Mouse (Mus musculus) embryonic facial prominence, embryonic 11.5 days (tissue): Measurements from ENCODE around the gene Lix1l. TPM values are rescaled to one million over a fixed set of nuclear protein-coding genes. Genes with fewer than 3 reads are reported as not detected.

Experiments used
- ATAC-seq: fragments of 200-750 bp; cut with Nextera tagmentation; replicated peaks from 2 replicates; pipeline ENCODE4 v1.8.0; 2017; ENCODE audit warnings: low read depth; ENCODE audit not compliant: insufficient number of reproducible peaks, low FRiP score, low TSS enrichment
- DNase-seq: peaks from one replicate; pipeline ENCODE4 v3.0.0-alpha.2; 2015; ENCODE audit warnings: low spot score
- H3K27ac ChIP-seq: fragments of 300-500 bp; sonication (generic); replicated peaks from 2 replicates; pipeline ENCODE4 v1.5.1; 2014; ENCODE audit warnings: mild to moderate bottlenecking, low read depth, low read length, control low read depth
- H3K27me3 ChIP-seq: fragments of 300-500 bp; sonication (generic); 2 replicates; pipeline ENCODE4 v1.6.1; 2014; ENCODE audit warnings: mild to moderate bottlenecking, low read length, moderate library complexity, mixed read lengths; ENCODE audit not compliant: control insufficient read depth, insufficient read depth
- H3K36me3 ChIP-seq: fragments of 300-500 bp; sonication (generic); replicated peaks from 2 replicates; pipeline ENCODE4 v1.6.1; 2014; ENCODE audit warnings: low read depth, mild to moderate bottlenecking, low read length, moderate library complexity, mixed read lengths; ENCODE audit not compliant: control insufficient read depth, insufficient read depth
- H3K4me1 ChIP-seq: fragments of 300-500 bp; sonication (generic); 2 replicates; pipeline ENCODE4 v1.6.1; 2014; ENCODE audit warnings: low read length, mixed read lengths; ENCODE audit not compliant: control insufficient read depth, insufficient read depth
- H3K4me2 ChIP-seq: fragments of 300-500 bp; sonication (generic); 2 replicates; pipeline ENCODE4 v1.6.1; 2014; ENCODE audit warnings: low read depth, mild to moderate bottlenecking, control low read depth, low read length, moderate library complexity
- H3K4me3 ChIP-seq: fragments of 300-500 bp; sonication (generic); 2 replicates; pipeline ENCODE4 v1.5.1; 2014; ENCODE audit warnings: low read depth, low read length, control low read depth
- H3K9ac ChIP-seq: fragments of 300-500 bp; sonication (generic); replicated peaks from 2 replicates; pipeline ENCODE4 v1.6.1; 2014; ENCODE audit warnings: mild to moderate bottlenecking, control low read depth, low read length
- H3K9me3 ChIP-seq: fragments of 300-500 bp; sonication (generic); replicated peaks from 2 replicates; pipeline ENCODE4 v1.6.1; 2016; ENCODE audit warnings: mild to moderate bottlenecking, low read length, inconsistent platforms, mixed read lengths; ENCODE audit not compliant: control insufficient read depth
- WGBS: fragments of 180-500 bp; shearing (Covaris S2); extraction: QIAGEN DNeasy Blood & Tissue Kit; methylation state at CpG from one replicate; pipeline ENCODE4 v1.1.7; 2014; 5-methylcytosine and 5-hydroxymethylcytosine counted together
- polyA plus RNA-seq: library from polyadenylated mRNA; unstranded; fragments of >200 nt; fragmentation: Nextera tagmentation; extraction: Ambion mirVana; gene quantifications from 2 replicates; pipeline ENCODE4 v1.2.1, GENCODE M21; 2014

Gene Lix1l
- polyA plus RNA-seq = 6.5 and 7.0 TPM in 2 replicates

DNA sequence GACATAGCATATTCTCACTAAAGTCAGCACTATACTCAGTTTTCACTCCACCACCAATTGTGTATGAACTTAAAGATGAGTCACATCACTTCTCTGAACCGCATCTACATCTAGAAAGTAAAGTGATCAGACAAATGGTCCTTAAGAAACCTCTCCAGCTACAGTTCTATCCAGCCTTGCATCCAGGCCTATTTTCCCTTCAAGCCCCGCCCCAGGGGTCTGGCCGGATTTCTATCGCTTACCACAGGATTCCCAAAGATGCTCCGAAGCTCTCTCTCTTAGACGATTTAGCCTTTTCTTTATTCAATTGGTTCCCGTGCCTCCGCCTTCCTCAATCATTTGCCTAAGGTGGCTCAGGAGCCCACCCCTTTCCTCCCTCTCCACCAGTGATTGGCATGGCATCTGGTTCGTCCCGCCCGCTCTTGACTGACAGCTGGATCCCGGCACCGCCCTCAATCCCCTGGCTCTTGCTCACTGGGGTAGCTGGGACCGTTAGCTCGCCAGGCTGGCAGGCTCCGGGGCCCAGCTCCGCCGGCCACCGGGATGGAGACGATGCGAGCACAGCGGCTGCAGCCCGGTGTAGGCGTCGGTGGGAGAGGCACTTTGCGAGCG is at the start of gene Lix1l:
Lix1l (plus strand) TSS at position 511 of the 612 bp plus-strand sequence.
- H3K4me2 ChIP-seq = peak within 1 kb of the TSS; percentile 60
- peaks cover 9% of the 10 kb centered on the region; the same call in 1 of the 2 replicates for H3K27me3 ChIP-seq
- ATAC-seq = peak; percentile 95
- H3K36me3 ChIP-seq = no peaks in the 10 kb centered on the region
- H3K27ac ChIP-seq = peak within 1 kb of the TSS; percentile 74
- H3K9me3 ChIP-seq = no peaks in the 10 kb centered on the region
- H3K4me3 ChIP-seq = peak within 1 kb of the TSS; percentile 63
- peak; percentile 98 for DNase-seq
- peak within 1 kb of the TSS; percentile 73 for H3K9ac ChIP-seq
- H3K4me1 ChIP-seq = peaks cover 6% of the 10 kb centered on the region
- under 1% methylated on average over 27 of the region's 27 CpGs for WGBS

DNA sequence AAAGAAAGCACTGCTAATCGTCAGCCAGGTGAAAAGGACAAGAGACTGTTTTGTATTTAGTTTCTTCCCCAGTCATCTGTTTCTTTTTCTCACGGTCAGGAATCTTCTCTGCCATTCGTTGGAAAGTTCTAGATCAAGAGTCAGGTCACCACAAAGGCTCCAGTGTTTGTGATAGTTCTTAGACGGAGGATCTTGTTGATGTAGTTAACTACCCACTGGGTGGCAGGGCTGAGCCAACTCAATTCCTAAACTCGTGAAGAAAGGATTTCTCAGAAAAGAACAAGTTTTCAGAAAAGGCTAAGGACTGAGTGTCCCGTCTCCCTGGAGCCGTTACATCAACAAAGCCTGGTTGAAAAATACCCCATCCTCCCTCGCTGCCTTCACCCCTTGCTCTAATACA is 49.7 kb upstream of the Lix1l start:
- H3K27me3 ChIP-seq = no peaks in the 10 kb centered on the region
- 15% methylated on average over 8 of the region's 8 CpGs for WGBS
- H3K36me3 ChIP-seq = no peaks in the 10 kb centered on the region
- H3K9ac ChIP-seq = 0 out of 2 replicates have a peak overlapping the region, but pooled peaks have one; percentile 18
- no peak overlapping the region for H3K4me3 ChIP-seq
- ATAC-seq (no peak), DNase-seq (peak; percentile 71)
- H3K4me2 ChIP-seq = no peak overlapping the region
- H3K9me3 ChIP-seq = no peaks in the 10 kb centered on the region
- H3K27ac ChIP-seq = no peak overlapping the region
- H3K4me1 ChIP-seq = no peaks in the 10 kb centered on the region

DNA sequence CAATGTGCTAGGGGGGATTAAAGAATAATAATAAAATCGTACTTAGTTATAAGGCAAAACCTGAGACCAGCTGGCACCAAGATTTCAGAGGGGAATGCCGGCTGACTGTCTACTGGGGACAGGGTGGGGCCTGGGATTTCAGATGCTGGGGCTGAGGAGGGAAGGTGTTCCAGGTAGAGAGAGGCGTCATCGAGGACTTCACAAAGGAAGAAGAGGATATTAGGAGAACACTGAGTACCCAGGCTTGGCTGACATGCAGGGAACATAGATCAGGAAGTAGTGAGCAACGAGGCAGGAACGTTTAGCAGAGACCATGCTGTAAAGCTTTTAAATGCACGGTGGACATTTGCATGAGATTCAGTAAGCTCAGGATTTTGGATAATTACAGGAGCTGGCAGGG is 49.1 kb upstream of the Lix1l start:
- Histone ChIP-seq H3K9me3 (no peaks in the 10 kb centered on the region), H3K36me3 (no peaks in the 10 kb centered on the region), H3K4me2 (no peak overlapping the region), H3K4me1 (peaks cover under 1% of the 10 kb centered on the region), H3K27ac (no peak overlapping the region), H3K4me3 (no peak overlapping the region), H3K9ac (no peak overlapping the region), H3K27me3 (no peaks in the 10 kb centered on the region)
- ATAC-seq = no peak
- 70% methylated on average over 7 of the region's 7 CpGs for WGBS
- no peak for DNase-seq

- no peak overlapping the region for H3K9ac ChIP-seq
- H3K4me3 ChIP-seq = no peak overlapping the region
- DNase-seq (no peak), ATAC-seq (no peak)
- H3K27ac ChIP-seq = no peak overlapping the region
- H3K4me1 ChIP-seq = peaks cover 3% of the 10 kb centered on the region
- H3K9me3 ChIP-seq = no peaks in the 10 kb centered on the region
- WGBS = 83% methylated on average over 6 of the region's 6 CpGs
- no peaks in the 10 kb centered on the region for H3K36me3 ChIP-seq
- H3K4me2 ChIP-seq = no peak overlapping the region
- H3K27me3 ChIP-seq = no peaks in the 10 kb centered on the region
Observed at GRCm38 (mm10) chr3:96553601-96554000, 47.3 kb upstream of the Lix1l start.

- H3K9ac ChIP-seq = no peak overlapping the region
- 82% methylated on average over 6 of the region's 6 CpGs for WGBS
- no peak overlapping the region for H3K4me2 ChIP-seq
- H3K27ac ChIP-seq = no peak overlapping the region
- no peaks in the 10 kb centered on the region for H3K36me3 ChIP-seq
- ATAC-seq (no peak), DNase-seq (no peak)
- H3K4me1 ChIP-seq = peaks cover 3% of the 10 kb centered on the region
- H3K9me3 ChIP-seq = no peaks in the 10 kb centered on the region
- H3K4me3 ChIP-seq = no peak overlapping the region
- no peaks in the 10 kb centered on the region for H3K27me3 ChIP-seq
Observed at GRCm38 (mm10) chr3:96554251-96554650, 46.7 kb upstream of the Lix1l start.

GRCm38 (mm10) chr3:96555041-96555596 is 45.8 kb upstream of the Lix1l start:
- Histone ChIP-seq H3K9me3 (no peaks in the 10 kb centered on the region), H3K4me3 (no peak overlapping the region), H3K27ac (no peak overlapping the region), H3K9ac (no peak overlapping the region), H3K4me2 (no peak overlapping the region), H3K36me3 (no peaks in the 10 kb centered on the region; the same call in 1 of the 2 replicates), H3K27me3 (no peaks in the 10 kb centered on the region), H3K4me1 (peaks cover 3% of the 10 kb centered on the region)
- 43% methylated on average over 12 of the region's 12 CpGs for WGBS
- DNase-seq (no peak), ATAC-seq (no peak)

DNA sequence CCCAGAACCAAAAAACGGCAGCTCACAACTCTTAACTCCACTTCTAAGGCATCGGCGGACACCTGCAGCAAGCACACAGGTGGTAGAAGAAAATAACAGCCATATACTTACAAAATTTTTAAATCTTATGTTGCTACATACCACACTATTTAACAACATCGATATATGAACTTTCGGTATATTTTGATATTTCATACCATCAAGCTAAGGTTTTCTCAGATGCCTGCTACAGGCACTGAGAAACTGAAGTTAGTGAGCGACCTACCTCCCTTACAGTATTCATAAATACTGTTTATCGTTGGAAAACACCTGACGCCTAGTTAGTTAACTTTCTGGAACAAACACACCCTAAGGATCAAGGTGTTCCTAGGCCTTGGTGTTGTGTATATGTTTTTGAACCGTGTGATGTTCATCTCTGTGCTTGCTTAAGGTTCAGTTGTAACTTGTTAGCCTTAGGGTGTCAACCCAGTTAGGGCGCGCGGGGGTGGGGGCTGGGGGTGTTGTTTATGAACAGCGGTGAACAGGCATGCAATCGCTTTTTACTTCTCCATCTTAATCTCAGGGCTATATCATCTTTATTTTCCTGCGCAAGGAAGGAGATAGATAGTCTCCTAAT is 44.8 kb upstream of the Lix1l start:
- Histone ChIP-seq H3K36me3 (no peaks in the 10 kb centered on the region; the same call in 1 of the 2 replicates), H3K27ac (no peak overlapping the region), H3K27me3 (no peaks in the 10 kb centered on the region), H3K4me3 (no peak overlapping the region), H3K9ac (no peak overlapping the region), H3K9me3 (no peaks in the 10 kb centered on the region), H3K4me1 (peaks cover 3% of the 10 kb centered on the region), H3K4me2 (no peak overlapping the region)
- WGBS = 84% methylated on average over 15 of the region's 15 CpGs
- DNase-seq = no peak
- ATAC-seq = no peak
